Mouse (Mus musculus) MEL (cell line): ENCODE results near the gene Dbnl.

Experiments
- CHD2 ChIP-seq: IDR thresholded peaks from 2 replicates; pipeline ENCODE4 v1.6.1; 2011; ENCODE audit warnings: low read length, improper control_type of control experiment
- CTCF ChIP-seq, 3 experiments: IDR thresholded peaks in 2 of 3; conservative IDR thresholded peaks in 1 of 3; 2 replicates each; pipeline ENCODE4 v1.5.1; 2011 to 2012; ENCODE audit warnings: low read length in 3 of 3, low read depth in 2 of 3, mild to moderate bottlenecking in 2 of 3, improper control_type of control experiment in 1 of 3, inconsistent platforms in 1 of 3, mixed read lengths in 1 of 3, moderate library complexity in 1 of 3; ENCODE audit not compliant: control insufficient read depth in 1 of 3, insufficient read depth in 1 of 3, poor library complexity in 1 of 3, severe bottlenecking in 1 of 3
- E2F4 ChIP-seq: IDR thresholded peaks from 2 replicates; pipeline ENCODE4 v1.6.1; 2011; ENCODE audit warnings: low read depth, low read length, improper control_type of control experiment, borderline replicate concordance
- MAFK ChIP-seq: IDR thresholded peaks from 2 replicates; pipeline ENCODE4 v1.6.1; 2011; ENCODE audit warnings: low read depth, mild to moderate bottlenecking, low read length, improper control_type of control experiment, borderline replicate concordance
- MAX ChIP-seq: IDR thresholded peaks from 2 replicates; pipeline ENCODE4 v1.6.1; 2011; ENCODE audit warnings: low read length, improper control_type of control experiment
- POLR2A ChIP-seq, 2 experiments: IDR thresholded peaks; 2 replicates each; pipeline ENCODE4 v1.6.1; 2011 to 2012; ENCODE audit warnings: low read length in 2 of 2, mild to moderate bottlenecking in 2 of 2, control low read depth in 1 of 2, improper control_type of control experiment in 1 of 2, low read depth in 1 of 2, moderate library complexity in 1 of 2; ENCODE audit not compliant: control insufficient read depth in 1 of 2, insufficient read depth in 1 of 2, poor library complexity in 1 of 2
- POLR2AphosphoS2 ChIP-seq: IDR thresholded peaks from 2 replicates; pipeline ENCODE4 v1.6.1; 2011; ENCODE audit warnings: low read length, improper control_type of control experiment
- TAL1 ChIP-seq: IDR thresholded peaks from 2 replicates; pipeline ENCODE4 v1.6.1; 2012; ENCODE audit warnings: mild to moderate bottlenecking, inconsistent platforms, low read length, moderate library complexity, mixed read lengths

DNA sequence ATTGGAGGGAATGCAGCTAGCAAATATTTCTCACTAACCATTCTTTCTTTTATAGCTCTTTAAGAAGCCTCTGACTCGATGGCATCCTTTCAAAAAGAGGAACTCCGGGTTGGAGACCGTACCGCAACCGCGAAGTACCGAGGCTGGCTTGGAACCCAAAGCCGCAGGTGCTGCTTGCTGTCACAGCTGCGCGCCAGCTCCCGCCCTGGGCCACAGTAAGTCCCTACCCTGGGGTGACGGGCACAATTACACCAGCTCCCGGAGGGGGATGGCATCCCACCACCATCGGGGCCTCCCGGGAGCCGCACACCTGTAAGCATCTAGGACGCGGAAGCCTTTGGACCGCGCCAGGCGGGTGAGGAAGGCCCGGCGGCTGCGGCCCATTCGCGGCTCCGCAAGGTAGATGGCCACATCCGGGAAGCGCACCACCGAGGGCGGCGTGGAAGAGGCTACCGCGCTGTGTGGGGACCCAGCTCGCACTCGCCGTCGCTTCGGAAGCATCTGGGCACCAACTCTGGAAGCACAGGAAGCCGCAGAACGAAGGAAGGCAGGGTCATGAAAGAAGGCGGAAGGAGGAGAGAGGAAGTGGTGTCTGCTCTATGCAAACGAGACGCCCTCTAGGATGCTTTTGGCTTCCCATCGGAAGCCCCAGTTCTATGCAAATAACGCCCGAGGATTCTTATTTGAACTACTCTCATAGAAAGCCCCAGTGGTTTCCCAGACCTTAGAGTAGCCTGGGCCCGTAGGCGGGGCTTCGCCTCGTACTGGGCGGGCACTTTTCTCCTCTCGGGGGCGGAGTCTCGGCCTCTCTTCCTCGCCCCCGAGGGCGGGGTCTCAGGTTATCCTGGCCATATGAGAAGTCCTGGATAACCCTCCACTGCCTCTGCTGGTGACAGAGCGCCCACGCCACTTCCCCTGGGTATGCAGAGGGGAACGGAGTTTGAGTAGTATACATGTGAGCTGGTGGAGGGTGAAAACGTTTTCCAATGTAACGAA, 49.3 kb downstream of the Dbnl start, which contains the start of gene Polm:
- TF ChIP-seq MAX (peak; percentile 63; the same call in 1 of the 2 replicates), TAL1 (no peak), POLR2A (IDR thresholded peaks at IDR 0.05; ENCODE audit: control insufficient read depth in 1 of 2, insufficient read depth in 1 of 2, low read depth in 1 of 2, low read length in 2 of 2, poor library complexity in 1 of 2) (peak; percentile 73 to 93), CTCF (IDR thresholded peaks at IDR 0.05 in 2 of 3, conservative IDR thresholded peaks at IDR 0.05 in 1 of 3; ENCODE audit: control insufficient read depth in 1 of 3, insufficient read depth in 1 of 3, low read depth in 2 of 3, low read length in 3 of 3, poor library complexity in 1 of 3, severe bottlenecking in 1 of 3) (peak; percentile 47 to 73 (median 64)), POLR2AphosphoS2 (peak; percentile 86), MAFK (no peak), E2F4 (no peak), CHD2 (no peak)
